Mouse (Mus musculus): Measurements from ENCODE around the gene Fubp1. TPM values are rescaled to one million over a fixed set of nuclear protein-coding genes. Genes with fewer than 3 reads are reported as not detected.

Fubp1 gene
- total and polyA plus RNA-seq, 3 experiments: 196 to 202 TPM; not detected in 1

- Histone ChIP-seq H3K9me3 (replicated peaks; ENCODE audit: insufficient read depth, low read length) (no peaks in the 10 kb centered on the region), H3K4me3 (ENCODE audit: control insufficient read depth in 1 of 2, insufficient read depth in 1 of 2, low read depth in 2 of 2, low read length in 2 of 2) (no peak overlapping the region), H3K27ac (ENCODE audit: control insufficient read depth, low read depth, low read length) (no peak overlapping the region), H3K9ac (ENCODE audit: control insufficient read depth, low read depth, low read length, poor library complexity, severe bottlenecking) (no peak overlapping the region), H3K36me3 (ENCODE audit: control insufficient read depth in 1 of 2, insufficient read depth in 2 of 2, low read length in 2 of 2) (peaks cover 0 to 24% of the 10 kb centered on the region in 2 experiments; a peak in 2 of 4 replicates), H3K27me3 (ENCODE audit: control insufficient read depth in 1 of 2, insufficient read depth in 2 of 2, low read length in 2 of 2) (no peaks in the 10 kb centered on the region), H3K79me2 (ENCODE audit: control insufficient read depth, insufficient read depth, low read length, poor library complexity) (no peaks in the 10 kb centered on the region; the same call in 1 of the 2 replicates), H3K4me1 (ENCODE audit: control insufficient read depth in 1 of 2, insufficient read depth in 2 of 2, low read length in 2 of 2) (peaks cover 13 to 18% of the 10 kb centered on the region in 2 experiments)
- no peak for TF ChIP-seq MAZ (IDR thresholded peaks at IDR 0.05; ENCODE audit: low read depth, low read length)
- TF ChIP-seq POLR2AphosphoS5 (IDR thresholded peaks at IDR 0.05; ENCODE audit: borderline replicate concordance, low read depth, low read length): no peak
- TF ChIP-seq TCF12 (IDR thresholded peaks at IDR 0.05; ENCODE audit: low read depth, low read length): no peak
- no peak for TF ChIP-seq MYB (IDR thresholded peaks at IDR 0.05; ENCODE audit: low read depth, low read length)
- TF ChIP-seq CTCF (IDR thresholded peaks at IDR 0.05 in 2 of 3, conservative IDR thresholded peaks at IDR 0.05 in 1 of 3; ENCODE audit: control insufficient read depth in 1 of 3, insufficient read depth in 1 of 3, low read depth in 2 of 3, low read length in 3 of 3, poor library complexity in 1 of 3, severe bottlenecking in 1 of 3): no peak
- no peak for TF ChIP-seq ZKSCAN1 (IDR thresholded peaks at IDR 0.05; ENCODE audit: low read depth, low read length)
- no peak for TF ChIP-seq ZMIZ1 (IDR thresholded peaks at IDR 0.05; ENCODE audit: low read depth, low read length)
- no peak for TF ChIP-seq TAL1 (IDR thresholded peaks at IDR 0.05; ENCODE audit: low read length)
- no peak for TF ChIP-seq SIN3A (IDR thresholded peaks at IDR 0.05; ENCODE audit: low read length)
- TF ChIP-seq USF2 (IDR thresholded peaks at IDR 0.05; ENCODE audit: borderline replicate concordance in 1 of 2, insufficient read depth in 1 of 2, low read depth in 1 of 2, low read length in 2 of 2): no peak
- no peak for TF ChIP-seq RCOR1 (IDR thresholded peaks at IDR 0.05; ENCODE audit: low read depth, low read length)
- TF ChIP-seq RAD21 (IDR thresholded peaks at IDR 0.05; ENCODE audit: low read depth, low read length): no peak
- no peak for TF ChIP-seq ELF1 (IDR thresholded peaks at IDR 0.05; ENCODE audit: low read depth, low read length)
- TF ChIP-seq GABPA (IDR thresholded peaks at IDR 0.05; ENCODE audit: low read depth, low read length): no peak
- TF ChIP-seq CHD1 (IDR thresholded peaks at IDR 0.05; ENCODE audit: low read depth, low read length): no peak
- TF ChIP-seq ZNF384 (IDR thresholded peaks at IDR 0.05; ENCODE audit: low read depth, low read length): no peak
- TF ChIP-seq JUND (IDR thresholded peaks at IDR 0.05; ENCODE audit: low read depth, low read length): no peak
- TF ChIP-seq CHD2 (IDR thresholded peaks at IDR 0.05; ENCODE audit: low read length): no peak
- DNase-seq (ENCODE audit: low read depth, low spot score): no peak
These were observed 9.0 kb upstream of the Fubp1 start for GRCm38 (mm10) chr3:152201181-152201580.

GRCm38 (mm10) chr3:152201651-152202050 is 8.6 kb upstream of the Fubp1 start:
- Histone ChIP-seq H3K27ac (ENCODE audit: control insufficient read depth, low read depth, low read length) (no peak overlapping the region), H3K9me3 (replicated peaks; ENCODE audit: insufficient read depth, low read length) (no peaks in the 10 kb centered on the region), H3K4me1 (ENCODE audit: control insufficient read depth in 1 of 2, insufficient read depth in 2 of 2, low read length in 2 of 2) (peaks cover 12 to 18% of the 10 kb centered on the region in 2 experiments), H3K36me3 (ENCODE audit: control insufficient read depth in 1 of 2, insufficient read depth in 2 of 2, low read length in 2 of 2) (peaks cover 0 to 28% of the 10 kb centered on the region in 2 experiments; a peak in 2 of 4 replicates), H3K27me3 (ENCODE audit: control insufficient read depth in 1 of 2, insufficient read depth in 2 of 2, low read length in 2 of 2) (no peaks in the 10 kb centered on the region), H3K79me2 (ENCODE audit: control insufficient read depth, insufficient read depth, low read length, poor library complexity) (no peaks in the 10 kb centered on the region; the same call in 1 of the 2 replicates), H3K9ac (ENCODE audit: control insufficient read depth, low read depth, low read length, poor library complexity, severe bottlenecking) (no peak overlapping the region), H3K4me3 (ENCODE audit: control insufficient read depth in 1 of 2, insufficient read depth in 1 of 2, low read depth in 2 of 2, low read length in 2 of 2) (no peak overlapping the region)
- DNase-seq (ENCODE audit: low read depth, low spot score): no peak
- TF ChIP-seq EP300 (IDR thresholded peaks at IDR 0.05; ENCODE audit: low read depth in 1 of 2, low read length in 2 of 2): no peak

All from MEL (cell line).